Mouse (Mus musculus): ENCODE results near the gene Plekho1. TPM values are rescaled to one million over a fixed set of nuclear protein-coding genes. Genes with fewer than 3 reads are reported as not detected.

The Plekho1 gene
- polyA plus RNA-seq, 1 experiment from 2014 or later = 95.1 TPM

Other genes starting within 250 kb of the Plekho1 start
- gene Tars2, start 235.8 kb downstream of the Plekho1 start, polyA plus RNA-seq (2016; fragmentation: Nextera tagmentation; extraction: Ambion mirVana) = 50.1 and 53.3 TPM in 2 replicates
- 29.1 and 31.0 TPM in 2 replicates for gene Rprd2, start 177.1 kb downstream of the Plekho1 start, polyA plus RNA-seq (2016; fragmentation: Nextera tagmentation; extraction: Ambion mirVana)
- 59.1 and 69.5 TPM in 2 replicates for gene Prpf3, start 140.1 kb downstream of the Plekho1 start, polyA plus RNA-seq (2016; fragmentation: Nextera tagmentation; extraction: Ambion mirVana)
- gene Mrps21, start 124.5 kb downstream of the Plekho1 start, polyA plus RNA-seq (2016; fragmentation: Nextera tagmentation; extraction: Ambion mirVana) = 328 and 348 TPM in 2 replicates
- gene Ciart, start 113.8 kb downstream of the Plekho1 start, polyA plus RNA-seq (2016; fragmentation: Nextera tagmentation; extraction: Ambion mirVana) = 4.1 and 4.9 TPM in 2 replicates
- 8.4 and 10.1 TPM in 2 replicates for gene BC028528, start 104.0 kb downstream of the Plekho1 start, polyA plus RNA-seq (2016; fragmentation: Nextera tagmentation; extraction: Ambion mirVana)
- 32.2 and 37.5 TPM in 2 replicates for gene Aph1a, start 102.0 kb downstream of the Plekho1 start, polyA plus RNA-seq (2016; fragmentation: Nextera tagmentation; extraction: Ambion mirVana)
- 26.3 and 32.1 TPM in 2 replicates for gene Car14, start 91.3 kb downstream of the Plekho1 start, polyA plus RNA-seq (2016; fragmentation: Nextera tagmentation; extraction: Ambion mirVana)
- gene Anp32e, start 66.8 kb downstream of the Plekho1 start, polyA plus RNA-seq (2016; fragmentation: Nextera tagmentation; extraction: Ambion mirVana) = 405 and 446 TPM in 2 replicates
- 39.2 and 47.0 TPM in 2 replicates for gene Vps45, start 62.5 kb upstream of the Plekho1 start, polyA plus RNA-seq (2016; fragmentation: Nextera tagmentation; extraction: Ambion mirVana)
- 14.0 and 15.5 TPM in 2 replicates for gene Otud7b, start 108.5 kb upstream of the Plekho1 start, polyA plus RNA-seq (2016; fragmentation: Nextera tagmentation; extraction: Ambion mirVana)
- 13.4 and 17.8 TPM in 2 replicates for gene Mtmr11, start 166.0 kb upstream of the Plekho1 start, polyA plus RNA-seq (2016; fragmentation: Nextera tagmentation; extraction: Ambion mirVana)
- gene Sf3b4, start 176.3 kb upstream of the Plekho1 start, polyA plus RNA-seq (2016; fragmentation: Nextera tagmentation; extraction: Ambion mirVana) = 185 and 201 TPM in 2 replicates
- gene Sv2a, start 185.2 kb upstream of the Plekho1 start, polyA plus RNA-seq (2016; fragmentation: Nextera tagmentation; extraction: Ambion mirVana) = 22.9 and 24.3 TPM in 2 replicates
- gene Bola1, start 223.7 kb upstream of the Plekho1 start, polyA plus RNA-seq (2016; fragmentation: Nextera tagmentation; extraction: Ambion mirVana) = 72.2 and 77.9 TPM in 2 replicates
- 1.1 and 1.7 TPM in 2 replicates for gene Hist2h2ab, start 223.9 kb upstream of the Plekho1 start, polyA plus RNA-seq (2016; fragmentation: Nextera tagmentation; extraction: Ambion mirVana)
- 13.8 and 14.0 TPM in 2 replicates for gene Hist2h2ac, start 224.9 kb upstream of the Plekho1 start, polyA plus RNA-seq (2016; fragmentation: Nextera tagmentation; extraction: Ambion mirVana)
- gene Hist2h2be, start 225.1 kb upstream of the Plekho1 start, polyA plus RNA-seq (2016; fragmentation: Nextera tagmentation; extraction: Ambion mirVana) = 14.9 and 15.4 TPM in 2 replicates
- 11.6 and 17.3 TPM in 2 replicates for gene Hist2h3c2, start 243.1 kb upstream of the Plekho1 start, polyA plus RNA-seq (2016; fragmentation: Nextera tagmentation; extraction: Ambion mirVana)
- gene Hist2h2aa2, start 244.3 kb upstream of the Plekho1 start, polyA plus RNA-seq (2016; fragmentation: Nextera tagmentation; extraction: Ambion mirVana) = 79.4 and 86.1 TPM in 2 replicates
- gene Hist2h2aa1, start 249.5 kb upstream of the Plekho1 start, polyA plus RNA-seq (2016; fragmentation: Nextera tagmentation; extraction: Ambion mirVana) = 18.5 and 21.0 TPM in 2 replicates